Mouse (Mus musculus) liver, adult 2 months (tissue): Measurements from ENCODE around the gene Rab37.

ENCODE experiments used
- CTCF ChIP-seq: fragments of 200-500 bp; IDR thresholded peaks from 2 replicates; pipeline ENCODE4 v1.5.1; 2011; ENCODE audit warnings: low read depth, low read length, control low read depth
- POLR2A ChIP-seq: fragments of 200-500 bp; IDR thresholded peaks from 2 replicates; pipeline ENCODE4 v1.6.1; 2011; ENCODE audit warnings: low read length, control low read depth; ENCODE audit not compliant: insufficient read depth; ENCODE audit errors: extremely low read depth

GRCm38 (mm10) chr11:115189304-115189703 lies 98.1 kb downstream of the Rab37 start:
- TF ChIP-seq POLR2A (no peak), CTCF (no peak)
